Mouse (Mus musculus) adrenal gland, adult (tissue): ENCODE measurements around the gene Rnf114.
A peak's percentile ranks its signal among the peaks of the same experiment; 100 is the strongest.

Experiments used
- DNase-seq, 2 experiments: peaks; one replicate each; pipeline ENCODE4 v3.0.0; 2022 to 2023; ENCODE audit warnings: low spot score in 1 of 2; ENCODE audit not compliant: inconsistent age in 2 of 2

The Rnf114 gene

GRCm38 (mm10) chr2:167491757-167492708 is at the start of gene Rnf114:
Rnf114 (plus strand) TSS chr2:167492645.
- DNase-seq: peak in 1 of 2 experiments; percentile 75

GRCm38 (mm10) chr2:167443411-167444193 is 48.8 kb upstream of the Rnf114 start:
- no peak for DNase-seq

- peak; percentile 62 to 83 for DNase-seq
Measured at GRCm38 (mm10) chr2:167445911-167446780, 46.3 kb upstream of the Rnf114 start.

DNA sequence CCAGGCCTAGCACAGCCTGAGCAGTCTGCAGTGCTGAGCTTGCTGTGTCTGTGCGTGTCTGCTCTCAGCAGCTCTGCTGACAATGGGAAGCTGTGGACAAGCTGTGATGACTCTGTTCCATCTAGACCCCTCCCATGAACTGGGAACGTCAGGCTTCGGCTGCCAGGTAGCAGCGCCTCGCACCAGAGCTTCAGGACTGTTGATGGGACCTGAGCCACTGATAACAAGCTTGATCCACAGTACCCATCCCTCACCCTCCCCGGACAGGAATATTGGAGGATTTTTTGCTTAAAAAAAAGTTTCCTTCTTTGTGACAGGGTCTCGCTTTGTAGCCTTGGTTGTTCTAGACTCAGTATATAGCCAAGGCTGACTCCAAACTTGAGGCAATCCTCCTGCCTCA is 45.2 kb upstream of the Rnf114 start:
- no peak for DNase-seq

GRCm38 (mm10) chr2:167447629-167448028 is 44.8 kb upstream of the Rnf114 start:
- DNase-seq: no peak

DNA sequence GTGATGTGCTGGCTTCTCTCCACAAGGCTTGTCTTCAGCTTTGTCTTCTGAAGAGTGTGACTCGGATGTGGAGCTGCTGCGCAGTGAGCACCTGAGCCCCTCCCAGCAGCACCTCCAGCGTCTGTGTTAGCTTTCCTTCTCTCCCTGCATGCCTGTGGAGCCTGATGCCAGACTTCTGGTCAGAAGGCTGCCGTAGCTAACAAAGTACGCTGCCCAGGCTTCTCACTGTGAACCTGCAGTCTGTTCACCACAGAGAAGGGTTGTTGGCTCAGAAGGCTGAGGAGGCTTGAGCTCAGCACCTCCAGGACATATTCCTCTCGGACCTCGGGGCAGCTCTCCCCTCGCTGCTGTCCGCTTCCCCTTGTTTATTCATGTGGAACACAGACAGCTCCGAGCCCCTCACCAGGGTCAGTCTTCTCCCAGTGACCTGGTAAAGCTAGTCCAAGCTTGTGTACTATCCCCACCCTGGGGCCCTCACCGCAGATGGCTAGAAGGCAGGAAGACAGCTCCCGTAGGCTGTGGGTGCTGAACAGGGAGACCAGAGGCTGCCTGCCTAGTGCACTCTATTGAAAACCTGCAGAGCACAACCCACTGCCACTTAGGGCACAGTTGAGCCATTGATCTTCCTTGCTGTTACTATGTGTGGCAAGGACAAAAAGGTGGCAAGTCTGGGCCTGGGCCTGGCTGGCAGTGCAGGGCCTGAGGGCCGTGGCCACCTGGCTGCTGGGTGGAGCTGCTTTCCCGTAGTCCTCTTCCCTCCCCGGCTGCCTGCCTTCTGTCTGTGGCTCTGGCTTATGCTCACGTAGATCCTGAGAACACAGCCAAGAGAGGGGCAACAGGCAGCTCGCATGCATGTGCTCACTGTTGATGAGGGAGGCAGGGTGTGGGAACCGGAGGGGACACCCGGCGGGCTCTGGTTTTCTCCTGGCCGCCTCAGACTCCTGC is 42.8 kb upstream of the Rnf114 start:
- DNase-seq: no peak

GRCm38 (mm10) chr2:167450647-167451046 is 41.8 kb upstream of the Rnf114 start:
- no peak for DNase-seq

DNA sequence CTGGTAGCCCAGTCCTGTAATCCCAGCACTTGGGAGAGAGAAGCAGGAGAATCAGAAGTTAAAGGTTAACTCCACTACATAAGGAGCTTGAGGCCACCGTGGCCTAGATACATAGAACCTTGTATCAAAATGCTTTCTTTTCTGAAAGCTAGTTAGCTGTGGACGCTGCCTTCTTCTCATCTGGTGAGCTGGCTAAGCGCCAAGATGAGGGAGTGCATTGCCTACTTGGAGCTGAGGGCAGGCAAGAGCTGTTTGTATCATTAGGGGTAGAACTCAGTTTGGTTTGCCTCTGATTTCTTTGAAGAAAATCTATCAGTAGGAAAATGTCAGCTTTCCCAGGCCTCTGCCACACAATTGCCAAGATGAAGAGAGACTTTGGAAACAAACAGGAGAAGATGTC is 38.6 kb upstream of the Rnf114 start:
- DNase-seq: no peak

- DNase-seq: no peak
Measured at GRCm38 (mm10) chr2:167456361-167457020, 36.0 kb upstream of the Rnf114 start.

DNA sequence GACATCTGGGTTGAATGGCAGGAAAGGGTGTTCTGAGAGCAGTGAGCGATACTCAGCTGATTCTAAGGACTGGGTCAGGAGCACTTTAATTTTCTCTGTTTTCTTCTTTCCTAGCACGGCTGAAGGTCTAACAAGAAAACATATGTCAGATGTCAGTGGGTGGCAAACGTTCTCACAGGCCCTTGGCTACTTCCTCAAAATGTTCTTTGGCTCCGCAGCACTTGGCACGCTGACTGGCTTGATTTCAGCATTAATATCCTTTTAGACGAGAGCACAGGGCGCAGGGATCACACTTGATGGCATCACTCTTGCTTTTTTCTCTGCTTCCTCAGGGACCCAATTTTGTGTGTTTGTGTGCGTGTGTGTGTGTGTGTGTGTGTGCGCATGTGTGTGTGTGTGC is 35.2 kb upstream of the Rnf114 start:
- DNase-seq: no peak

- DNase-seq: no peak
Measured at GRCm38 (mm10) chr2:167458548-167458947, 33.9 kb upstream of the Rnf114 start.

- no peak for DNase-seq
Measured at GRCm38 (mm10) chr2:167459071-167459865, 33.2 kb upstream of the Rnf114 start.

- peak; percentile 78 to 91 for DNase-seq
Measured at GRCm38 (mm10) chr2:167462954-167463353, 29.5 kb upstream of the Rnf114 start.

DNA sequence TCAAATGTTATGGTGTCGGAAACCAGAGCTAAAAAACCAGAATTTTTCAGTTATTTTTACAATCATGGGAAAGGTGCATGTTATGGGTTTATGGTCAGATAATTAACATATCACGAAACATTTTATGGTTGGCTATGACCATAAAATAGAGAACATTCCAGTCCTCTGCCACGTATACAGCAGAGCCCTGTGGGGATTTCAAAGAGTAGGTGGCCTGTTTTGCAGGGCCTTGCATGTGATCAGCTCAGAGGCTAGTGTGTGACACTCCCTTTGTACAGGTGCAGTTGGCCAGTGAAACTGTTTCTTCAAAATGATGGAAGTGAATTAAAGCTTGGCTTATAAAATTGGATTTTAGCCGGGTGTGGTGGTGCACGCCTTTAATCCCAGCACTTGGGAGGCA is 28.6 kb upstream of the Rnf114 start:
- no peak for DNase-seq

GRCm38 (mm10) chr2:167465951-167466350 is 26.5 kb upstream of the Rnf114 start:
- DNase-seq: no peak

GRCm38 (mm10) chr2:167467214-167467613 is 25.2 kb upstream of the Rnf114 start:
- no peak for DNase-seq

DNA sequence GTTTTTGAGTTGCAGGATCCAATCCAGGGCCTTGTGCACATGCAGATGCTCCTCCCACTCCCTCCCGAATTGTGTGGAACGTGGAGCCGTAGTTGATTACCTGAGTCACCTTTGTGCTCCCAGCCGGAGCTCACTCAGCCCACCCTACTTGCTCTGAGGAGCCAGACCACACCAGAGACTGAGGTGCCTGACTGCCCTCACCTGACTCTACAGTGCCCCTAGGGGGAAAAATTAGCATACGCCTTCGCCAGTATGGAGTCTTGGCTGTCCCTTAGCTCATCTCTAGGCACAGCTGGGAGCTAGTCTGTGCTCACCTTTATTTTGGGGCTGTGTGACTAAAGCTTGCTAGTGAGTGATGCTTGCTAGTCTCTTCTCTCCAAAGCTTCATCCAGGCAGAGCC is 24.0 kb upstream of the Rnf114 start:
- no peak for DNase-seq

GRCm38 (mm10) chr2:167470611-167471010 is 21.8 kb upstream of the Rnf114 start:
- no peak for DNase-seq

- DNase-seq: no peak
Measured at GRCm38 (mm10) chr2:167471585-167471984, 20.9 kb upstream of the Rnf114 start.
